Comparison of ENCODE assay signal across 16 mouse cellular contexts in the genomic region with DNA sequence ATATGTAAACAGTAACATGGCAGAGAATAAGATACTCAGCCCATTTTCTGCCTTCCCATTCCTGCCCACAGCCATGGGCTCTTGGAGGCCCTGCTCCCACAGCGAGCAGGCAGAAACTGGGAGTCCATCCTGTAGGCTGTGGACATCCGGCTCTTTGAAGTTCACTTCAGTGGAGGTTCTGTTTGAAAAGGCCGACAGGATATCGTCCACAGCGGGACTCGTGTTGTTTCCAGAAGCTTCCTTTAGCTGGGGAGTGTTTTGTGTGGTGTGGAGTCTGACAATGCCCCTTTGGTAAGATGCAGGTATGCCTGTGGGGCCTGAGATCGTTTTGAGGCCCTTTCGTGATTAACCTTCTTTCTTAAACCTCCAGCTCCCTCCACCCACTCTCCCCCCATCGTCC. TPM values are rescaled to one million over a fixed set of nuclear protein-coding genes. Genes with fewer than 3 reads are reported as not detected.
A peak's percentile ranks its signal among the peaks of the same experiment; 100 is the strongest.
DNase-seq lines count a peak whose midpoint lies in the region; ATAC-seq and TF ChIP-seq lines count a peak whose summit lies in the region.
"Had no signal": no experiment of that assay in that cellular context is flagged by ENCODE, and none has a peak within 500 bp of the region (broad histone marks: within the 10 kb centered on the region; RNA-seq: fewer than 3 reads in every experiment).

No protein-coding gene starts in this region.

- H3K27me3 ChIP-seq in embryonic facial prominence, embryonic 14.5 days (replicated peaks; ENCODE audit: control insufficient read depth, insufficient read depth, low read length), result no peaks in the 10 kb centered on the region

- no peak overlapping the region for H3K9ac ChIP-seq in embryonic facial prominence, embryonic 14.5 days (ENCODE audit: low read depth, low read length)

- no peak overlapping the region for H3K4me2 ChIP-seq in embryonic facial prominence, embryonic 14.5 days (ENCODE audit: low read depth, low read length)

- H3K9me3 ChIP-seq in embryonic facial prominence, embryonic 14.5 days (ENCODE audit: control insufficient read depth, low read length), result no peaks in the 10 kb centered on the region

- H3K4me1 ChIP-seq in embryonic facial prominence, embryonic 14.5 days (ENCODE audit: control insufficient read depth, insufficient read depth, low read length), result peaks cover 4% of the 10 kb centered on the region; the same call in 1 of the 2 replicates

- H3K36me3 ChIP-seq in embryonic facial prominence, embryonic 14.5 days (ENCODE audit: control insufficient read depth, insufficient read depth, low read length), result no peaks in the 10 kb centered on the region

- intact Hi-C loops in left cerebral cortex, adult 2 months (cut with DNase I), result no loop called here
- intact Hi-C loops in left cerebral cortex, postnatal 36 days (cut with DNase I), result no loop called here

- DNase-seq in embryo, embryonic 10.5 days (ENCODE audit: low spot score), result peak; percentile 9
- DNase-seq in embryo, embryonic 9.5 days (ENCODE audit: extremely low spot score), result no peak
- no peak for DNase-seq in left cerebral cortex, adult 2 months (ENCODE audit: extremely low spot score in 1 of 2, low spot score in 2 of 2)
- DNase-seq in left cerebral cortex, postnatal 36 days (ENCODE audit: low spot score in 2 of 2), result no peak
- peak; percentile 22 for DNase-seq in embryonic facial prominence, embryonic 14.5 days (ENCODE audit: low spot score)
- peak; percentile 13 to 39 for DNase-seq in lung, postnatal 4 days
- DNase-seq in heart, postnatal 4 days, result no peak
- no peak for DNase-seq in urinary bladder, adult 2 months (ENCODE audit: low spot score)
- DNase-seq: cerebellum, postnatal 10 days; gastrocnemius, postnatal 10 days; kidney, adult 11 months; layer of hippocampus, adult 9-11 months; left cerebral cortex, postnatal 4 days had no signal

- H3K27ac ChIP-seq in left cerebral cortex, adult 2 months, result peak overlapping the region; percentile 66; the same call in 1 of the 2 replicates
- H3K27ac ChIP-seq in embryonic facial prominence, embryonic 14.5 days (replicated peaks; ENCODE audit: low read depth, low read length), result 0 out of 2 replicates have a peak overlapping the region, but pooled peaks have one; percentile 34
- H3K27ac ChIP-seq: macrophage had no signal

- no peak for ATAC-seq in embryonic facial prominence, embryonic 14.5 days (ENCODE audit: low read depth)
- ATAC-seq: midbrain, embryonic 16.5 days had no signal

- TF ChIP-seq CTCF in left cerebral cortex, adult 2 months (IDR thresholded peaks at IDR 0.05), result no peak

- 39% methylated on average over 9 of the region's 9 CpGs for WGBS in embryonic facial prominence, embryonic 14.5 days

- no peak overlapping the region for H3K4me3 ChIP-seq in left cerebral cortex, adult 2 months
- no peak overlapping the region for H3K4me3 ChIP-seq in embryonic facial prominence, embryonic 14.5 days (ENCODE audit: low read depth, low read length)
- H3K4me3 ChIP-seq: erythroblast, embryonic 14.5 days had no signal

RNA-seq across cellular contexts. Expression of a gene that starts 23.2 kb away (rescaled TPM):
- 1 to 10 TPM; 2.8 to 3.1 TPM for total RNA-seq in left cerebral cortex, adult 2 months (2021)
- total RNA-seq in left cerebral cortex, postnatal 36 days (2021), result 1 to 10 TPM; 3.3 TPM
- 4.3 and 4.7 TPM in 2 replicates for polyA plus RNA-seq in embryonic facial prominence, embryonic 14.5 days (2014; fragmentation: Nextera tagmentation; extraction: Ambion mirVana)
- total RNA-seq in heart, postnatal 4 days (2021), result under 1 TPM; 0.16 to 0.17 TPM
- 6.5 and 7.0 TPM in 2 replicates for polyA plus RNA-seq in urinary bladder, adult 2 months (2012; rRNA removed)
- polyA plus RNA-seq: erythroblast, embryonic 14.5 days; macrophage had no signal

RNA-seq across cellular contexts. Expression of a gene that starts 55.5 kb away (rescaled TPM):
- not detected for total RNA-seq in left cerebral cortex, adult 2 months (2021)
- total RNA-seq in left cerebral cortex, postnatal 36 days (2021), result under 1 TPM in 1 of 2 experiments, not detected in 1; 0.29 TPM
- polyA plus RNA-seq in embryonic facial prominence, embryonic 14.5 days (2014; fragmentation: Nextera tagmentation; extraction: Ambion mirVana), result 177 and 295 TPM in 2 replicates
- total RNA-seq in heart, postnatal 4 days (2021), result 10 to 100 TPM; 49.4 to 50.8 TPM
- polyA plus RNA-seq in urinary bladder, adult 2 months (2012; rRNA removed), result not detected in 2 replicates
- total RNA-seq: left cerebral cortex, postnatal 4 days had no signal
- polyA plus RNA-seq: erythroblast, embryonic 14.5 days; macrophage had no signal

Comparison
In these comparisons a context has a peak if more than half of its experiments do, and no peak if none do; other contexts are left out.
1. DNase-seq: peak in embryo, embryonic 10.5 days (single experiment), embryonic facial prominence, embryonic 14.5 days (single experiment) and lung, postnatal 4 days (2 of 2); none in embryo, embryonic 9.5 days (single experiment), left cerebral cortex, adult 2 months (0 of 2), left cerebral cortex, postnatal 36 days (0 of 2), heart, postnatal 4 days (single experiment) and urinary bladder, adult 2 months (single experiment).
2. RNA of a gene that starts 55.5 kb away (total RNA-seq): 49.4 to 50.8 TPM in heart, postnatal 4 days; 0.29 TPM in left cerebral cortex, postnatal 36 days and not detected in left cerebral cortex, adult 2 months; every median in the first group is over 10 times any median in the second.